Mouse (Mus musculus): ENCODE measurements around the gene Fam168b. TPM values are rescaled to one million over a fixed set of nuclear protein-coding genes. Genes with fewer than 3 reads are reported as not detected.

Fam168b gene
- polyA plus RNA-seq, 1 experiment from 2014 or later: 142 TPM

- Histone ChIP-seq H3K4me3 (no peak overlapping the region), H3K27ac (no peak overlapping the region), H3K9me3 (no peaks in the 10 kb centered on the region), H3K4me1 (replicated peaks) (no peaks in the 10 kb centered on the region), H3K36me3 (peaks cover 97% of the 10 kb centered on the region), H3K27me3 (ENCODE audit: insufficient read depth, poor library complexity, severe bottlenecking) (no peaks in the 10 kb centered on the region)
- DNase-seq (ENCODE audit: low spot score): no peak
- WGBS: 93% methylated on average over 7 of the region's 7 CpGs
These were observed 20.9 kb downstream of the Fam168b start for GRCm38 (mm10) chr1:34822003-34822402.

- Histone ChIP-seq H3K4me3 (no peak overlapping the region), H3K27me3 (ENCODE audit: insufficient read depth, poor library complexity, severe bottlenecking) (no peaks in the 10 kb centered on the region), H3K4me1 (replicated peaks) (no peaks in the 10 kb centered on the region; the same call in 1 of the 2 replicates), H3K9me3 (no peaks in the 10 kb centered on the region), H3K36me3 (peaks cover 97% of the 10 kb centered on the region), H3K27ac (no peak overlapping the region)
- WGBS: 96% methylated on average over 2 of the region's 2 CpGs
- DNase-seq (ENCODE audit: low spot score): no peak
These were observed 21.5 kb downstream of the Fam168b start for GRCm38 (mm10) chr1:34821411-34821810.

GRCm38 (mm10) chr1:34819225-34819910, 23.5 kb downstream of the Fam168b start:
- Histone ChIP-seq H3K9me3 (no peaks in the 10 kb centered on the region), H3K36me3 (peaks cover 97% of the 10 kb centered on the region), H3K27ac (no peak overlapping the region), H3K27me3 (ENCODE audit: insufficient read depth, poor library complexity, severe bottlenecking) (no peaks in the 10 kb centered on the region), H3K4me1 (replicated peaks) (peaks cover 4% of the 10 kb centered on the region; the same call in 1 of the 2 replicates), H3K4me3 (no peak overlapping the region)
- DNase-seq (ENCODE audit: low spot score): no peak
- WGBS: 94% methylated on average over 6 of the region's 6 CpGs

- no peak overlapping the region for H3K4me3 ChIP-seq
- no peaks in the 10 kb centered on the region for H3K27me3 ChIP-seq (ENCODE audit: insufficient read depth, poor library complexity, severe bottlenecking)
- H3K27ac ChIP-seq: no peak overlapping the region
- no peak for DNase-seq (ENCODE audit: low spot score)
- no peaks in the 10 kb centered on the region for H3K9me3 ChIP-seq
- H3K36me3 ChIP-seq: peaks cover 100% of the 10 kb centered on the region
- peaks cover 4% of the 10 kb centered on the region; the same call in 1 of the 2 replicates for H3K4me1 ChIP-seq (replicated peaks)
- 74% methylated on average over 6 of the region's 6 CpGs for WGBS
These were observed 27.0 kb downstream of the Fam168b start for GRCm38 (mm10) chr1:34815843-34816242.

GRCm38 (mm10) chr1:34812407-34813247, 30.2 kb downstream of the Fam168b start:
- Histone ChIP-seq H3K4me1 (replicated peaks) (peaks cover 6% of the 10 kb centered on the region; the same call in 1 of the 2 replicates), H3K27ac (no peak overlapping the region), H3K4me3 (no peak overlapping the region), H3K27me3 (ENCODE audit: insufficient read depth, poor library complexity, severe bottlenecking) (no peaks in the 10 kb centered on the region), H3K36me3 (peaks cover 99% of the 10 kb centered on the region), H3K9me3 (no peaks in the 10 kb centered on the region)
- 94% methylated on average over 13 of the region's 13 CpGs for WGBS
- DNase-seq (ENCODE audit: low spot score): no peak

GRCm38 (mm10) chr1:34811581-34811980, 31.3 kb downstream of the Fam168b start:
- 81% methylated on average over 6 of the region's 6 CpGs for WGBS
- Histone ChIP-seq H3K27ac (no peak overlapping the region), H3K27me3 (ENCODE audit: insufficient read depth, poor library complexity, severe bottlenecking) (peaks cover 6% of the 10 kb centered on the region), H3K9me3 (no peaks in the 10 kb centered on the region), H3K4me3 (no peak overlapping the region), H3K4me1 (replicated peaks) (peaks cover 16% of the 10 kb centered on the region), H3K36me3 (peaks cover 89% of the 10 kb centered on the region)
- no peak for DNase-seq (ENCODE audit: low spot score)

GRCm38 (mm10) chr1:34811035-34811434, 31.8 kb downstream of the Fam168b start:
- Histone ChIP-seq H3K27ac (no peak overlapping the region), H3K4me3 (no peak overlapping the region), H3K36me3 (peaks cover 83% of the 10 kb centered on the region), H3K27me3 (ENCODE audit: insufficient read depth, poor library complexity, severe bottlenecking) (peaks cover 11% of the 10 kb centered on the region), H3K9me3 (no peaks in the 10 kb centered on the region), H3K4me1 (replicated peaks) (peaks cover 18% of the 10 kb centered on the region)
- DNase-seq (ENCODE audit: low spot score): no peak
- 86% methylated on average over 6 of the region's 6 CpGs for WGBS

GRCm38 (mm10) chr1:34810293-34810692, 32.6 kb downstream of the Fam168b start:
- Histone ChIP-seq H3K36me3 (peaks cover 76% of the 10 kb centered on the region), H3K4me3 (no peak overlapping the region), H3K9me3 (no peaks in the 10 kb centered on the region), H3K27me3 (ENCODE audit: insufficient read depth, poor library complexity, severe bottlenecking) (peaks cover 13% of the 10 kb centered on the region), H3K4me1 (replicated peaks) (peaks cover 22% of the 10 kb centered on the region), H3K27ac (no peak overlapping the region)
- WGBS: 91% methylated on average over 11 of the region's 11 CpGs
- no peak for DNase-seq (ENCODE audit: low spot score)

- Histone ChIP-seq H3K36me3 (peaks cover 65% of the 10 kb centered on the region), H3K27ac (no peak overlapping the region), H3K27me3 (ENCODE audit: insufficient read depth, poor library complexity, severe bottlenecking) (peaks cover 13% of the 10 kb centered on the region), H3K9me3 (no peaks in the 10 kb centered on the region), H3K4me3 (no peak overlapping the region), H3K4me1 (replicated peaks) (peaks cover 28% of the 10 kb centered on the region)
- no peak for DNase-seq (ENCODE audit: low spot score)
- 95% methylated on average over 8 of the region's 8 CpGs for WGBS
These were observed 34.4 kb downstream of the Fam168b start for GRCm38 (mm10) chr1:34808445-34808844.

- peaks cover 47% of the 10 kb centered on the region for H3K4me1 ChIP-seq (replicated peaks)
- peaks cover 45% of the 10 kb centered on the region for H3K36me3 ChIP-seq
- WGBS: 21% methylated on average over 35 of the region's 35 CpGs
- H3K4me3 ChIP-seq: no peak overlapping the region; the same call in 1 of the 2 replicates
- H3K27me3 ChIP-seq (ENCODE audit: insufficient read depth, poor library complexity, severe bottlenecking): peaks cover 21% of the 10 kb centered on the region
- no peak overlapping the region for H3K27ac ChIP-seq
- peak; percentile 8 for DNase-seq (ENCODE audit: low spot score)
- no peaks in the 10 kb centered on the region for H3K9me3 ChIP-seq
These were observed 36.8 kb downstream of the Fam168b start for GRCm38 (mm10) chr1:34805931-34806520.

GRCm38 (mm10) chr1:34804863-34805262, 38.0 kb downstream of the Fam168b start:
- peaks cover 21% of the 10 kb centered on the region for H3K27me3 ChIP-seq (ENCODE audit: insufficient read depth, poor library complexity, severe bottlenecking)
- no peak overlapping the region for H3K4me3 ChIP-seq
- DNase-seq (ENCODE audit: low spot score): no peak
- H3K27ac ChIP-seq: no peak overlapping the region
- no peaks in the 10 kb centered on the region for H3K9me3 ChIP-seq
- 89% methylated on average over 7 of the region's 7 CpGs for WGBS
- peaks cover 33% of the 10 kb centered on the region for H3K36me3 ChIP-seq
- H3K4me1 ChIP-seq (replicated peaks): peaks cover 49% of the 10 kb centered on the region

- peaks cover 19% of the 10 kb centered on the region for H3K27me3 ChIP-seq (ENCODE audit: insufficient read depth, poor library complexity, severe bottlenecking)
- WGBS: 26% methylated on average over 7 of the region's 7 CpGs
- peaks cover 44% of the 10 kb centered on the region for H3K4me1 ChIP-seq (replicated peaks)
- peak overlapping the region; percentile 75 for H3K4me3 ChIP-seq
- 0 out of 2 replicates have a peak, but pooled peaks cover 12% of the 10 kb centered on the region for H3K36me3 ChIP-seq
- H3K9me3 ChIP-seq: no peaks in the 10 kb centered on the region
- no peak for DNase-seq (ENCODE audit: low spot score)
- peak overlapping the region; percentile 84 for H3K27ac ChIP-seq
These were observed 40.6 kb downstream of the Fam168b start for GRCm38 (mm10) chr1:34802290-34802642.

All from hindbrain, embryonic 10.5 days (tissue).